Mouse (Mus musculus): Measurements from ENCODE around the gene Sfr1. TPM values are rescaled to one million over a fixed set of nuclear protein-coding genes. Genes with fewer than 3 reads are reported as not detected.

Sfr1 gene
- polyA plus RNA-seq, 1 experiment = 69.4 TPM

Other genes with a start within 250 kb of the Sfr1 start
- gene Stn1, start 194.2 kb upstream of the Sfr1 start, polyA plus RNA-seq (2012; ENCODE audit: insufficient read depth, insufficient read length, missing spikeins) = 4.2 and 13.2 TPM in 2 replicates
- gene Slk, start 152.0 kb upstream of the Sfr1 start, polyA plus RNA-seq (2012; ENCODE audit: insufficient read depth, insufficient read length, missing spikeins) = 14.2 and 16.3 TPM in 2 replicates
- gene Col17a1, start 39.6 kb upstream of the Sfr1 start, polyA plus RNA-seq (2012; ENCODE audit: insufficient read depth, insufficient read length, missing spikeins) = not detected in 2 replicates
- gene Gsto1, start 123.3 kb downstream of the Sfr1 start, polyA plus RNA-seq (2012; ENCODE audit: insufficient read depth, insufficient read length, missing spikeins) = 148 and 196 TPM in 2 replicates
- gene Gsto2, start 133.9 kb downstream of the Sfr1 start, polyA plus RNA-seq (2012; ENCODE audit: insufficient read depth, insufficient read length, missing spikeins) = 6.9 and 8.8 TPM in 2 replicates
- not detected in 2 replicates for gene Cfap43, start 187.6 kb downstream of the Sfr1 start, polyA plus RNA-seq (2012; ENCODE audit: insufficient read depth, insufficient read length, missing spikeins)
- gene Itprip, start 187.6 kb downstream of the Sfr1 start, polyA plus RNA-seq (2012; ENCODE audit: insufficient read depth, insufficient read length, missing spikeins) = 0.42 and 1.6 TPM in 2 replicates
- gene Cfap58, start 206.0 kb downstream of the Sfr1 start, polyA plus RNA-seq (2012; ENCODE audit: insufficient read depth, insufficient read length, missing spikeins) = not detected in 2 replicates

Data from brown adipose tissue, adult 24 weeks (tissue).